Mouse (Mus musculus): ENCODE data around the gene Sh3rf3. TPM values are rescaled to one million over a fixed set of nuclear protein-coding genes. Genes with fewer than 3 reads are reported as not detected.

Sh3rf3 gene
- total RNA-seq, 4 experiments from 2014 or later = 0.77 to 1.8 (median 1.7) TPM

DNA sequence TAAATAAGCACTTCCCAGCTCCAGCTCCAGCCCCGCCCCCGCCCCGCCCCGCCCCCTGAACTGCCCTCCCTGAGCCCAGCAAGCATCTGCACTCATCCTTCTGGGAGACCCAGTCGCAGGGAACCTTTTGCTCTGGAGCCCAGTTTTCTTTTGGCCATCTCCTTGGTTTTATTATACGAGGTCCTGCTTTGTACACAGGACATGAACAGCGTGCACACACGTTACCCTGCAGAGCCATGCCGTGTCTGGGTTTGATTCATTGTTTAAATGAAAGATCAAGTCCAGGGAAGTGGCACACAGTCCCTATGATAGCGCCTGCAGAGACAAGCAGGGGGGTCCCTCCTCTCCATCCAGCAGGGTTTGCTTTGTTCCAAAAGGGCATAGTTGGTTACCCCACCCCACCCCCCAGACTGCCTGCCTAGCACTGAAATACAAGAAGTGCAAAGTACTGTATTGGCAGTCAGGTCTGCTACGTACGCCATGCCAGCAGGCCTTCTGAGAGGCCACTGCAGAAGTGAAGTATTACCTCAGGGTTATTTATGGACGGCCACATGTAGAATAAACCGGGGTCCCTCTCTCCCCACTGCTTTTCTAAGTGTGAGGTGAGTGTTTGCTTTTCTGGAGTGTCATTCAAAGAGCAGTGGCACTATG lies 41.5 kb downstream of the Sh3rf3 start:
- DNase-seq = no peak

- no peak for DNase-seq
These were observed 42.1 kb downstream of the Sh3rf3 start for GRCm38 (mm10) chr10:58855199-58855751.

- DNase-seq = no peak
These were observed 42.7 kb downstream of the Sh3rf3 start for GRCm38 (mm10) chr10:58855814-58856213.

DNA sequence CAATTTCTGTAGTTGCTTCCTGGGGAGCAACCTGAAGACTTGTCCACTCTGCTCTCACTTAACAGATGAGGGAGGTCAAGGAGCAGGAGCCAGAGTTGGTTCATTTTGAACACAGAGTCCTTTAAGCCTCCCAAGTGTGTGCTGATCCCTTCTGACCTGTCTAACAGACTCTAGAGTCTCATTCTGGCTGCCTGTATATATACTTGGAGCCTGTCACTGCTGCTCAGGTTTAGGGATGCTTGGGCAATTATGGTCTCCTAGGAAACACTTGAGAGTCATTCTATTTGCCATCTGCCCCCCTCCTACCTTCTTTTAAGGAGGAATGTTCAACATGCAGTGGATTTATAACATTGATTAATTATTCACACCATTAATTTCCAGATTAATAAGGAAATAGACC lies 43.6 kb downstream of the Sh3rf3 start:
- no peak for DNase-seq

DNA sequence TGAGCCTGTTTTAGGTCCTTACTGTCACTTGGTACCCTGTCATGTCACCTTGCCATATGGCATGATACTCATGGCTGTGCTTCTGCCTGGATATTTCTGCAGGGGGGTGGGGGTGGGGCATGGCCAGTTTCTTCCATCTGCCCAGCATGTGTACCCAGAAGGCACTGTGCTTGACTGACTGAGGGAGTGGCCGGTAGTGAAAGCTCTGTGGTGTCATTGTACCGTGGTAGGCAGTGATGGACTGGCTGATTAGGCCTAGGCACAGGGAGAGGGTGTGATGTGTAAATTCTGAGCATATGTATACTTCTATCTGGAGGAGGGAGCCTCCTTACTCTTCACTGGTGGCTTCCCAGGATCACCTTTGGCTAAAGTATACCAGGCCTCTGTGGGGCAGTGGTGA lies 51.6 kb downstream of the Sh3rf3 start:
- DNase-seq = no peak

DNA sequence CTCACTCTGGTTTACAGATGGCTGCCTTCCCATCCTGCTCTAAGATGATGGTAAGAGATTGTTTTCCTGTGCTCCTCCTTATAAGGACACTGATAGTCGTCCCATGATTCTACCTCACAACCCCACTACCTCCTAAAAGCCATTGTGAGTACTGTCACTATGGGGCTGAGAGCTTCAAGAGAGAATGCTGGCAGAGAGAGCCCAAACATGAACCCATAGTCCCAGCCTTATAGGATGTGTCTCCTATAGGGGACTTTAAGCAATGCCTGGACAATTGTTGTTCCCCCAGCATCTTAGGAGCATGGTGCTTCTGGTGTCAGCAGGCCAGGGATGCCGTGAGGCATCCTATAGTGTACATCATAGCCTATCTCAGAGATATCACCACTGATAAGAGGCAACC lies 54.4 kb downstream of the Sh3rf3 start:
- DNase-seq = no peak

DNA sequence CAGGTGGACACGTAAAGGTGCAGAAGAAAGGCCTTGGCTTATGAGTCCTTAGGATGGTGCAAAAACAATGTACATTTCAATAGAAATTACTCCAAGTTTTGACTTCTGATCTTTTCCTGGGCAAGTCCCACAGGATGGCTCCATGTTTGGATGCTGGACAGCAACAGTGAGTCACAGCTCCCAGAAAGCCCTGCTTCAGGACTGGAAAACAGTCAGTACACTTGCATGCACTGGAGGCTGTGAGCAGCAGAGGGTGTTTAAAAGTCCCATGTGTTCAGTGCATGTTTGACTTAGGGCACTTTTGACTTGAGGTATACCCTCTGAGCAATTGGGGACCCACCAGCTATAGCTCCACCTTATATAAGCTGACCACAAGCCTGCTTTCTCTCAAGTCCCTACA lies 56.7 kb downstream of the Sh3rf3 start:
- DNase-seq = no peak

GRCm38 (mm10) chr10:58871149-58871820 lies 58.1 kb downstream of the Sh3rf3 start:
- DNase-seq = no peak

- DNase-seq = no peak
These were observed 58.8 kb downstream of the Sh3rf3 start for GRCm38 (mm10) chr10:58871821-58872577.

- no peak for DNase-seq
These were observed 64.7 kb downstream of the Sh3rf3 start for GRCm38 (mm10) chr10:58877835-58878234.

DNA sequence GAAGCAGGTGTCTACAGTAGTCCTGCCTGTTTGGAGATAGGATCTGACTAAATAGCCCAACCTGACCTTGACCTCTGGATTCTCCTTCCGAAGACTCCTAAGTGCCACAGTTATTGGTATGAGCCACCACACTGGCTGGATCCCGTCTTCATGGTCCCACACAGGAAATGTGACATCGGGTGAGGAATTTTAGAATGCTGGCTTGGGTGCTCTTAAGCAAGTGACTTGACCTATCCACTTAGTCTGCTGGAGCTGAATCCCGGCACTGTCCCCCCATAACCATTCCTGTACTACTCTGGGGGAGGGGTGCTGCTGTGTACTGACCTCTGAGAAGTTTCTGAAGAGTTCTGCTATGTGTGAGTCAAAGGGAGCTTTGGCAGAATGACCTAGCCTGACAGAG lies 65.5 kb downstream of the Sh3rf3 start:
- DNase-seq = no peak

- no peak for DNase-seq
These were observed 69.6 kb downstream of the Sh3rf3 start for GRCm38 (mm10) chr10:58882741-58883140.

GRCm38 (mm10) chr10:58885351-58885750 lies 72.2 kb downstream of the Sh3rf3 start:
- DNase-seq = no peak

DNA sequence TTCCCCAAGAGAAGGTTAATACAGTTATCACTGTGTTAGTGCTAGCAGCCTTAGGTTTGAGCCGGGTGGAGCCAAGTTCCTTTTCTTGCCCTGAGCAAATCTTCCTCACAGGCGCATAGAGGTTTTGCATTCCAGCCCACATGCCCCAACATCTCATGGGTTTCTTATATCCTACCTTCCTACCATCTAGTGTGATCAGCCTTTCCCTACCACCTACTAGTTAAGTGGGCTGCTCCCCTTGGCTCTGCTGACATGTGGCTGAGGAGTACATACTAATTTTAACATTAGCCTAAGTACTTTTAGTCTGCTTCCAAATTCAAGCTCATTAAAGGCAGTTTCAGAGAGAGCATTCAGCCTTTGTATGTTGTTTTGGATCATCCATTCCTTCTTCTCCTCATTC lies 72.7 kb downstream of the Sh3rf3 start:
- DNase-seq = no peak

DNA sequence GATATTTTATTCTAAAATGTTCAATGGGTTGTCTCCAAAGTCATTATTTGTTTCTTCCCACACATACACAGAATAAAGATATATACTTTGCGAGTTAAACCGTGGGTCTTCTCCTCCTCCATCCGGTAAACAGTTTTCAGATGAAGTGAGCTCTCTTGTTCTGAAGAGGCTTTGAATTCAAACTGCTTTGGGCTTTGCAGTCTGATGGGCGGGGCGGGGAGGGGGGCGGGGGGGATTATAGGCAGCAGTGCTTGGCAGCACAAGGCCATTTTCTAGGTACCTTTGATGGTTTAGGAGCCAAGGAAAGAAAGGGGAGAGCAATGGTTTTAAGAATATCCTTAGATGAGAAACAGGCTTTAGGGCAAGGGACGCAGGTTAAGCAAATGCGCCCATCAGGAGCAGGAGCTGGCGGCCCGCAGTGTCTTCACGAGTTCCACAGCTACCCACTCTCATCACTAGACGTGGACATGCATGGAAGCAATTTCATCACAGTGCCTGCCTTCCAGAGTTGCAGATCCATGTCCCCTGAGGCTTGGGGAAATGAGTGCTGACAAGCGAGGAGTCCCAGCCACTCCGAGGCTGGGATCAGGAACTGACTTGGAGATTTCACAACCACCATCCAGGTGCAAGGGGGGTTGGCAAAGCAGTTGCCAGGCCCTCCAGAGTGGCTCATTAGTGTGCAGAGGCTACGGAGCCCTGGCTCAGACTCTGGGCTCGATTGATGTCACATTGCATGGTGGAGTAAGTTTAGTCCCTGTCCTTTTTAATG lies 77.7 kb downstream of the Sh3rf3 start:
- no peak for DNase-seq

- DNase-seq = no peak
These were observed 82.3 kb downstream of the Sh3rf3 start for GRCm38 (mm10) chr10:58895431-58895830.

DNA sequence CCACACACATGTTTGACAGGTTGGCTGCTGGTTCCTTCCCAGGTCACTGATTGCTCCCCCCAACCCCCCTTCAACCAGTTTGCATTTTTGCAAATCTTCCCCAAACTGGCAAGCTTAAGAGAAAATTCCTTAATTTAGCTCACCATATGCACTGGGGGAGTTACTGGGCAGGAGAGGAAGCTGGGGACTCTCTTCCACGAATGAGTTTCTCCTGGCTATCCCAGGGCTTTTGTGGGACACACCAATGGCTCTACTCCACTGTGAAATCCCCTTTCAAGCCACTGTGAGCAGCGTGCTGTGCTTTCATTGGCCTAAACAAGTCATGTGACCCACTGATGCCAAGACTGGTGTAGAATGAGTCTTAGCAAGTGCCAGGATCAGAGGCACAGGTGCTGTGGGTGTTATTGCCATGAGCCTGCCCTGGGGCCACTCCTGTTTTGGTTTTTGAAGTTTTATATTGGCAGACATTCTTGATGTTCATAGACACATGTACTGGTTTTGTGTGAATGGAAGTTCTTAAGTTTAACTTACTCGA lies 83.9 kb downstream of the Sh3rf3 start:
- DNase-seq = no peak

DNA sequence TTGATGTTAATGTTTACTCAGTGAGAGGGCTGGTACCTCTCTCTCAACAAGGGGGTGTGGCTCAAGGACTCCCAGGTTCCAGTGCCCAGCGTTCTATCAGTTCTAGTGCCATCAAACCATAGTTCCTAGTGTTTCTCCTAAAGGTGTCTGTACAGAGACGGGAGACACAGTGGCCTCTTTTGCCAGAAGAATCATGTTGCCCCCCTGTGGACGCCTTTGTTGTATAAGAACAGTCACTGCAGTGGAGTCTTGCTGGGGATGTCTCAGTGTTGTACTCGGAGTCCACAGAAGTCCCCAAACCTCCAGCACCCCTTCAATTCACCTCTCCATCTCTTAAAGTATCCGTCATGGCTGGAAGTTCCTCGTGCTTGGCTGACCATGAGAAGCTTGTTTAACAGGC lies 92.1 kb downstream of the Sh3rf3 start:
- no peak for DNase-seq

DNA sequence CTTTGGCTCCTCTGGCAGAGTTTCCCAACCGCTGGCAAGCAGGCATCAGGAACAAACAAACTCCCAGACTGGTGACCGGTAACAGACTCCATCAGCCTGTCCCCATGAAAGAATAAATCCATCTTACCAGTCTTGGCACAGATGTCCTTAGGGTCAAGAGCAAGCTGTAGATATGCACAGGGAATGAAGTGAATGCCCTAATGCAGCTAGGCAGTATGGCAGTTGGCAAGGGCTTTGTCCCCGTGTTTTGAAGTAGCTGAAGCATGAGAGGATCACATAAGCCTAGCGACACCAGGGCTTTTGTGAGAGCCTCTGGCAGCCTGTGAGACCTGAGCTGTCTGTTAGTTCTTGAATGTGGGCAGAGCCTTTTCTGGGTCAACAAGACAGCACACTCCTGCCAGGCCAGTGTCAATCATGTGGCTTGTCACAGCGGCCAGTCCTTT lies 93.9 kb downstream of the Sh3rf3 start:
- DNase-seq = no peak

GRCm38 (mm10) chr10:58908451-58908850 lies 95.3 kb downstream of the Sh3rf3 start:
- DNase-seq = no peak

DNA sequence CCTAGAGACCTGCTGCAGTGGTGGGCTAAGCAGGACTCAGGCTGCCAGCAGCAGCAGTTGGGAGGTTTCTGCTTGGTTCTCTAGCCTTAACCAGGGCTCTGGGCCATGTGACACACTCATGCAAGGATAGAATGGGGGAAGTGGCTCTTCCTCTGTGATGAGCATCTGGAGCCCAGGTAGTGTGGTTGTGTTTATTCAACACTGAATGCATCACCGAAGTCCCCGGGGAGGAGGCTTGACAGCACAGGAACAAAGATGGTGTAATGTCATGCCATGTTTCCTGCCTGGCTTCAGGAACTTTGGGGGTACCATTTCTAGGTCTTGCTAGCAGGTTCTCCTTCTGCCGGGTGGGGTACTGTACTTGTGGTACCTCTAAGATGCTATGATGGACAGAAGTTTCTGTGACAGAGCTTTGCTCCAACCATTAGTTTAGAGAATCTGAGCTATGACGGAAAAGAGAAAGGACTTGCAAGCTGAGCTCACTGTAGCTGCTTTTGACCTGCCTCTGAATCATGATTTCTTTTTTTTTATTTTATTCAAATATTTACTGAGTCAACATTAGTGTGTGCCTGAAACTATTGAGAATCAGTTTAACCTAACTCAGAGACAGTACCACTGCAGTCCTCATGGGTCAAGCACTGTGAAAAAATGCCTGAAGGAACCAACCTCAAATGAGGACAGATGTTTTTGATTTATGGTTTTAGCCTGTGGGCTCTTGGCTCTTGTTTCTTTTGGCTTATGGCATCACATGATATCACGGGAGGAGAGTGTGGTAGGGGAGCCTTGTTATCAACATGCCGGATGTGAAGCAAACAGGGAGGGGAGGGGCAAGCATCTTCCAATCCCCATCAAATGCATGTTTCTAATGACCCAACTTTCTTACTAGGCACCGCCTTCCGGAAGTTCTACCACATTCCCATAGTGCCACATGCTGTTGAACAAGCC lies 102.4 kb downstream of the Sh3rf3 start:
- no peak for DNase-seq
